Mouse (Mus musculus) neural tube, embryonic 12.5 days (tissue): Measurements from ENCODE around the gene Prdm10. TPM values are rescaled to one million over a fixed set of nuclear protein-coding genes. Genes with fewer than 3 reads are reported as not detected.

Experiments used
- ATAC-seq: fragments of 200-750 bp; cut with Nextera tagmentation; 2 replicates; pipeline ENCODE4 v1.8.0; 2017; ENCODE audit warnings: low read depth, mild to moderate bottlenecking, moderate TSS enrichment, moderate library complexity; ENCODE audit not compliant: low FRiP score
- H3K27ac ChIP-seq: fragments of 300-500 bp; sonication (generic); 2 replicates; pipeline ENCODE4 v1.5.1; 2016
- H3K27me3 ChIP-seq: fragments of 300-500 bp; sonication (generic); replicated peaks from 2 replicates; pipeline ENCODE4 v1.6.1; 2016; ENCODE audit warnings: mild to moderate bottlenecking
- H3K36me3 ChIP-seq: fragments of 300-500 bp; sonication (generic); 2 replicates; pipeline ENCODE4 v1.6.1; 2016; ENCODE audit warnings: mild to moderate bottlenecking
- H3K4me1 ChIP-seq: fragments of 300-500 bp; sonication (generic); 2 replicates; pipeline ENCODE4 v1.6.1; 2016
- H3K4me2 ChIP-seq: fragments of 300-500 bp; sonication (generic); replicated peaks from 2 replicates; pipeline ENCODE4 v1.6.1; 2016; ENCODE audit warnings: mild to moderate bottlenecking
- H3K4me3 ChIP-seq: fragments of 300-500 bp; sonication (generic); 2 replicates; pipeline ENCODE4 v1.5.1; 2016
- H3K9ac ChIP-seq: fragments of 300-500 bp; sonication (generic); 2 replicates; pipeline ENCODE4 v1.6.1; 2016; ENCODE audit warnings: mild to moderate bottlenecking
- H3K9me3 ChIP-seq: fragments of 300-500 bp; sonication (generic); 2 replicates; pipeline ENCODE4 v1.6.1; 2016; ENCODE audit warnings: mild to moderate bottlenecking
- WGBS: fragments of 180-500 bp; shearing (Covaris S2); methylation state at CpG from one replicate; pipeline ENCODE4 v1.1.7; 2016; 5-methylcytosine and 5-hydroxymethylcytosine counted together
- polyA plus RNA-seq: library from polyadenylated mRNA; unstranded; fragments of >200 nt; fragmentation: Nextera tagmentation; extraction: Ambion mirVana; gene quantifications from 2 replicates; pipeline ENCODE4 v1.2.1, GENCODE M21; 2016

The Prdm10 gene
- polyA plus RNA-seq, 1 experiment from 2014 or later: 8.0 TPM

- Histone ChIP-seq H3K4me2 (peak overlapping the region; percentile 77), H3K36me3 (peaks cover 26% of the 10 kb centered on the region), H3K27ac (peak overlapping the region; percentile 37; the same call in 1 of the 2 replicates), H3K4me1 (peaks cover 15% of the 10 kb centered on the region), H3K4me3 (peak overlapping the region; percentile 94), H3K27me3 (no peaks in the 10 kb centered on the region), H3K9me3 (no peaks in the 10 kb centered on the region), H3K9ac (peak overlapping the region; percentile 88)
- ATAC-seq: peak; percentile 87
- 10% methylated on average over 44 of the region's 44 CpGs for WGBS
Observed at GRCm38 (mm10) chr9:31386368-31387180, 106.2 kb downstream of the Prdm10 start.

DNA sequence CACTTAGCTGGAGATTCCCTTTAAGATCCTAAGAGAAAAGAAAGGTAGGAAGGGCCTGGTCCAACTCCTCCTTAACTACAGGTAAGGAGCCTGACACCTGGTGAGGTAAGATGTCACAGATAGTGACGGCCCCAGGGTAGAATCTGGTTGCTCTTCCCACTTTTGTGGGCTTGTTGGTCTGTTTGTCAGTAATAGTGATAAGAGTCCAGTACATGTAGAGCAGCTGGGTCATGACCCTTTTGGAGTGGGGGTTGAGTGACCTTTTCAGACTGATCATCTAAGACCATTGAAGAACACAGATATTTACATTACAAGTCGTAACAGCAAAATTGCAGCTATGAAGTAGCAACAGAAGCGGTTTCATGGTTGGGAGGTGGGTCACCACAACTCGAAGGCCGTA is 106.9 kb downstream of the Prdm10 start:
- no peak for ATAC-seq
- peak overlapping the region; percentile 77 for H3K4me2 ChIP-seq
- peaks cover 32% of the 10 kb centered on the region for H3K36me3 ChIP-seq
- 92% methylated on average over 5 of the region's 5 CpGs for WGBS
- H3K9ac ChIP-seq: peak overlapping the region; percentile 88; the same call in 1 of the 2 replicates
- H3K27ac ChIP-seq: no peak overlapping the region
- H3K27me3 ChIP-seq: no peaks in the 10 kb centered on the region
- no peaks in the 10 kb centered on the region for H3K9me3 ChIP-seq
- peak overlapping the region; percentile 94; the same call in 1 of the 2 replicates for H3K4me3 ChIP-seq
- peaks cover 15% of the 10 kb centered on the region for H3K4me1 ChIP-seq

- no peak overlapping the region for H3K9ac ChIP-seq
- no peak overlapping the region for H3K27ac ChIP-seq
- H3K4me2 ChIP-seq: no peak overlapping the region
- H3K27me3 ChIP-seq: no peaks in the 10 kb centered on the region
- WGBS: 59% methylated on average over 4 of the region's 4 CpGs
- no peak for ATAC-seq
- no peak overlapping the region for H3K4me3 ChIP-seq
- H3K4me1 ChIP-seq: no peaks in the 10 kb centered on the region
- peaks cover 98% of the 10 kb centered on the region for H3K36me3 ChIP-seq
- no peaks in the 10 kb centered on the region for H3K9me3 ChIP-seq
Observed at GRCm38 (mm10) chr9:31400441-31400840, 120.1 kb downstream of the Prdm10 start.

- Histone ChIP-seq H3K9ac (no peak overlapping the region), H3K4me3 (no peak overlapping the region), H3K27ac (no peak overlapping the region), H3K4me2 (no peak overlapping the region), H3K4me1 (no peaks in the 10 kb centered on the region), H3K36me3 (peaks cover 89% of the 10 kb centered on the region), H3K9me3 (no peaks in the 10 kb centered on the region), H3K27me3 (no peaks in the 10 kb centered on the region)
- no peak for ATAC-seq
- 93% methylated on average over 2 of the region's 2 CpGs for WGBS
Observed at GRCm38 (mm10) chr9:31404311-31404710, 124.0 kb downstream of the Prdm10 start.

- WGBS: 72% methylated on average over 6 of the region's 6 CpGs
- no peak overlapping the region for H3K4me2 ChIP-seq
Observed at GRCm38 (mm10) chr9:31405217-31405616, 124.9 kb downstream of the Prdm10 start.

GRCm38 (mm10) chr9:31412165-31412564 is 131.8 kb downstream of the Prdm10 start:
- Histone ChIP-seq H3K9ac (no peak overlapping the region), H3K27ac (no peak overlapping the region), H3K36me3 (peaks cover 88% of the 10 kb centered on the region), H3K4me1 (no peaks in the 10 kb centered on the region), H3K27me3 (no peaks in the 10 kb centered on the region), H3K4me2 (no peak overlapping the region), H3K4me3 (no peak overlapping the region), H3K9me3 (no peaks in the 10 kb centered on the region)
- 91% methylated on average over 4 of the region's 4 CpGs for WGBS
- ATAC-seq: no peak

More at GRCm38 (mm10) chr9:31405217-31405616, 124.9 kb downstream of the Prdm10 start:
- no peak for ATAC-seq
- Histone ChIP-seq H3K4me3 (no peak overlapping the region), H3K27ac (no peak overlapping the region), H3K9ac (no peak overlapping the region), H3K9me3 (no peaks in the 10 kb centered on the region), H3K27me3 (no peaks in the 10 kb centered on the region), H3K36me3 (peaks cover 89% of the 10 kb centered on the region), H3K4me1 (no peaks in the 10 kb centered on the region)

- Histone ChIP-seq H3K27me3 (no peaks in the 10 kb centered on the region), H3K36me3 (peaks cover 76% of the 10 kb centered on the region), H3K9me3 (no peaks in the 10 kb centered on the region), H3K4me2 (no peak overlapping the region), H3K9ac (no peak overlapping the region), H3K4me3 (no peak overlapping the region), H3K4me1 (no peaks in the 10 kb centered on the region), H3K27ac (no peak overlapping the region)
- WGBS: 84% methylated on average over 1 of the region's 1 CpGs
- ATAC-seq: no peak
Observed at GRCm38 (mm10) chr9:31418821-31419220, 138.5 kb downstream of the Prdm10 start.

DNA sequence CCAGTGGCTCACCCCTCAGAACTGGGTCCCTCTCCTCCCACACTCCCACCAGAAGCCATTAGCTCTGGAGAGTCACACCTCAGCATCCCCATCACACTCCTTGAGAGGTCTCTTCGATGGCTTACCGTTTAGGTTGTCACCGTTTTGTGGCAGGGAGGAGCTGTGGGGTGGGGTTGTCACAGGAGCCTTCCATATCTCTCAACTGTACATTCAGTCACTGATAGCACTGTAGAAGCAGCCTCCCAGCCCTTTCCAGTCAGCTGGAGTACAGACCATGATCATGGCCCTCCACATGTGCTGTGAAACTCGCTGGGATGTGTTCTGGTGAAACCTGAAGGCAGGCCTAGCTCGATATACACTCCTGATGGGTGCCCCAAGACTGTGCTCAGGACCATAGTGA is 141.8 kb downstream of the Prdm10 start:
- no peaks in the 10 kb centered on the region for H3K27me3 ChIP-seq
- no peak overlapping the region for H3K4me2 ChIP-seq
- no peaks in the 10 kb centered on the region for H3K9me3 ChIP-seq
- H3K27ac ChIP-seq: no peak overlapping the region
- H3K36me3 ChIP-seq: peaks cover 52% of the 10 kb centered on the region
- no peak overlapping the region for H3K9ac ChIP-seq
- WGBS: 92% methylated on average over 5 of the region's 5 CpGs
- no peak for ATAC-seq
- H3K4me1 ChIP-seq: no peaks in the 10 kb centered on the region
- no peak overlapping the region for H3K4me3 ChIP-seq

DNA sequence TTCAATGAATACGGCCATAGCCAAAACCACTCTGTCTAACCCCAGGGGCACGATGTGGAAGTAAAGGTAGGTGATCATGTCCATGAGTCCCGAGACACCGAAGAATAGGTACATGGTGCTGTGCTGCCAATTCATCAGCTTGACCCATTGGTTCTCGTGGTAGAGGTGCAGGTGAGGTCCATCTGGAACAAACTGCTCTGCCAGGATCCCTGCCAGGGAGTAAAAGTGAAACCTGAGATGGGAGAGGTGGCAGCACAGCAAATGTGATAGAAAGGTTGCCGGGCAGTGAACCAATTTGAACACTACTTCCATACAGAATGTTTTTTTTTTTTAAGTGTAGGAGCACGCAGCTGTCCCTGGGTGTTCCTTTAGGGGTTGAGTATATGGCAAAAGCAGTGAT is 148.6 kb downstream of the Prdm10 start:
- Histone ChIP-seq H3K4me2 (no peak overlapping the region), H3K9me3 (no peaks in the 10 kb centered on the region), H3K4me3 (no peak overlapping the region), H3K9ac (no peak overlapping the region), H3K27me3 (no peaks in the 10 kb centered on the region), H3K36me3 (peaks cover 4% of the 10 kb centered on the region; the same call in 1 of the 2 replicates), H3K27ac (no peak overlapping the region), H3K4me1 (no peaks in the 10 kb centered on the region)
- ATAC-seq: no peak
- WGBS: 86% methylated on average over 7 of the region's 7 CpGs

DNA sequence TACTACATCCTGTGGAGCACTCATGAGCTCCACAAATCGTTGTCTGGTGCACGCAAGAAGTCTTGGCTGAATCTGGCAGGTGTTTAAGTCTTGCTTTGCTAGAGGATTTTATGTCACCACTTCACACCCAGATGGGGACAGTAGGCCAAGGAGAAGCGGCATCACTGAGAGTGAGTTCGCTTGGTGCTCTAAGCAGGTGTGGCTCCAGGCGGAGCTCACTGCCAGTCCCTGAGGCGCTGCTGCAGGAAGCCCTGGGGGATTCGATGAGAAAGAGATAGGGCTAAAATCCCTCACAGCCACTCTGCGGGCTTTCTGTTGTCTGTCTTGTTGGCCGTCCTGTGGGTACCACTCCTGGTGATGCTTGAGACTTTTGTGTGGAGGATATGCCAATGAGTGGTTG is 149.7 kb downstream of the Prdm10 start:
- no peak for ATAC-seq
- Histone ChIP-seq H3K4me3 (no peak overlapping the region), H3K36me3 (no peaks in the 10 kb centered on the region), H3K9ac (no peak overlapping the region), H3K27ac (no peak overlapping the region), H3K9me3 (no peaks in the 10 kb centered on the region), H3K4me2 (no peak overlapping the region), H3K4me1 (no peaks in the 10 kb centered on the region), H3K27me3 (no peaks in the 10 kb centered on the region)
- WGBS: 82% methylated on average over 9 of the region's 9 CpGs

Other genes with a start within 250 kb of the Prdm10 start
- 6.7 and 7.3 TPM in 2 replicates for gene Zbtb44, start 249.9 kb upstream of the Prdm10 start, polyA plus RNA-seq
- 1.3 and 1.4 TPM in 2 replicates for gene St14, start 148.7 kb upstream of the Prdm10 start, polyA plus RNA-seq
- gene Aplp2, start 68.7 kb upstream of the Prdm10 start, polyA plus RNA-seq: 308 and 334 TPM in 2 replicates
- gene Nfrkb, start 105.7 kb downstream of the Prdm10 start, polyA plus RNA-seq: 28.0 and 28.1 TPM in 2 replicates
- not detected in 2 replicates for gene Tmem45b, start 183.9 kb downstream of the Prdm10 start, polyA plus RNA-seq